Mouse (Mus musculus): Measurements from ENCODE around the gene Ccr7. TPM values are rescaled to one million over a fixed set of nuclear protein-coding genes. Genes with fewer than 3 reads are reported as not detected.
A peak's percentile ranks its signal among the peaks of the same experiment; 100 is the strongest.

Gene Ccr7
- polyA plus RNA-seq, 1 experiment from 2014 or later: 0.23 TPM

- peaks cover 4% of the 10 kb centered on the region; the same call in 1 of the 2 replicates for H3K9me3 ChIP-seq
- peaks cover 62% of the 10 kb centered on the region for H3K4me1 ChIP-seq
- no peak overlapping the region for H3K4me3 ChIP-seq
- H3K36me3 ChIP-seq: no peaks in the 10 kb centered on the region
- 0 out of 2 replicates have a peak overlapping the region, but pooled peaks have one; percentile 21 for H3K27ac ChIP-seq (replicated peaks)
- H3K4me2 ChIP-seq: no peak overlapping the region
- no peak for ATAC-seq (ENCODE audit: extremely low read depth, insufficient number of reproducible peaks, low FRiP score, low TSS enrichment)
- WGBS: 43% methylated on average over 9 of the region's 15 CpGs
- no peak overlapping the region for H3K9ac ChIP-seq
- H3K27me3 ChIP-seq (replicated peaks): no peaks in the 10 kb centered on the region
These were observed 30.8 kb downstream of the Ccr7 start for GRCm38 (mm10) chr11:99123977-99124634.

GRCm38 (mm10) chr11:99122703-99123102, 32.2 kb downstream of the Ccr7 start:
- no peak overlapping the region for H3K4me2 ChIP-seq
- H3K36me3 ChIP-seq: no peaks in the 10 kb centered on the region
- WGBS: 80% methylated on average over 3 of the region's 3 CpGs
- H3K4me3 ChIP-seq: no peak overlapping the region
- ATAC-seq (ENCODE audit: extremely low read depth, insufficient number of reproducible peaks, low FRiP score, low TSS enrichment): no peak
- no peak overlapping the region for H3K9ac ChIP-seq
- H3K27ac ChIP-seq (replicated peaks): peak overlapping the region; percentile 45
- H3K27me3 ChIP-seq (replicated peaks): no peaks in the 10 kb centered on the region
- peaks cover 52% of the 10 kb centered on the region for H3K4me1 ChIP-seq
- peaks cover 8% of the 10 kb centered on the region; the same call in 1 of the 2 replicates for H3K9me3 ChIP-seq

GRCm38 (mm10) chr11:99121218-99121631, 33.7 kb downstream of the Ccr7 start:
- Histone ChIP-seq H3K27ac (replicated peaks) (peak overlapping the region; percentile 83), H3K9me3 (peaks cover 8% of the 10 kb centered on the region; the same call in 1 of the 2 replicates), H3K9ac (peak overlapping the region; percentile 44), H3K4me1 (peaks cover 37% of the 10 kb centered on the region), H3K4me3 (no peak overlapping the region), H3K27me3 (replicated peaks) (no peaks in the 10 kb centered on the region), H3K36me3 (no peaks in the 10 kb centered on the region), H3K4me2 (no peak overlapping the region)
- ATAC-seq (ENCODE audit: extremely low read depth, insufficient number of reproducible peaks, low FRiP score, low TSS enrichment): no peak
- WGBS: 60% methylated on average over 14 of the region's 14 CpGs

- Histone ChIP-seq H3K4me1 (peaks cover 32% of the 10 kb centered on the region), H3K27me3 (replicated peaks) (no peaks in the 10 kb centered on the region), H3K9me3 (peaks cover 8% of the 10 kb centered on the region; the same call in 1 of the 2 replicates), H3K27ac (replicated peaks) (peak overlapping the region; percentile 83), H3K9ac (peak overlapping the region; percentile 44), H3K4me2 (no peak overlapping the region), H3K4me3 (no peak overlapping the region), H3K36me3 (no peaks in the 10 kb centered on the region)
- 51% methylated on average over 20 of the region's 20 CpGs for WGBS
- ATAC-seq (ENCODE audit: extremely low read depth, insufficient number of reproducible peaks, low FRiP score, low TSS enrichment): no peak
These were observed 34.2 kb downstream of the Ccr7 start for GRCm38 (mm10) chr11:99120524-99121217.

- Histone ChIP-seq H3K9ac (no peak overlapping the region), H3K4me2 (no peak overlapping the region), H3K4me3 (no peak overlapping the region), H3K4me1 (peaks cover 18% of the 10 kb centered on the region), H3K9me3 (peaks cover 8% of the 10 kb centered on the region; the same call in 1 of the 2 replicates), H3K27ac (replicated peaks) (no peak overlapping the region), H3K36me3 (no peaks in the 10 kb centered on the region), H3K27me3 (replicated peaks) (no peaks in the 10 kb centered on the region)
- ATAC-seq (ENCODE audit: extremely low read depth, insufficient number of reproducible peaks, low FRiP score, low TSS enrichment): no peak
- whole genome bisulfite sequencing: 90% methylated on average over 7 of the region's 7 CpGs
These were observed 35.9 kb downstream of the Ccr7 start for GRCm38 (mm10) chr11:99118963-99119362.

GRCm38 (mm10) chr11:99118420-99118819, 36.5 kb downstream of the Ccr7 start:
- Histone ChIP-seq H3K9me3 (0 out of 2 replicates have a peak, but pooled peaks cover 4% of the 10 kb centered on the region), H3K36me3 (no peaks in the 10 kb centered on the region), H3K27ac (replicated peaks) (no peak overlapping the region), H3K4me1 (peaks cover 23% of the 10 kb centered on the region), H3K27me3 (replicated peaks) (no peaks in the 10 kb centered on the region), H3K4me3 (no peak overlapping the region), H3K4me2 (no peak overlapping the region), H3K9ac (no peak overlapping the region)
- no peak for ATAC-seq (ENCODE audit: extremely low read depth, insufficient number of reproducible peaks, low FRiP score, low TSS enrichment)
- 100% methylated on average over 1 of the region's 1 CpGs for WGBS

- WGBS: 82% methylated on average over 7 of the region's 7 CpGs
- Histone ChIP-seq H3K9me3 (0 out of 2 replicates have a peak, but pooled peaks cover 4% of the 10 kb centered on the region), H3K4me1 (peaks cover 26% of the 10 kb centered on the region), H3K27me3 (replicated peaks) (no peaks in the 10 kb centered on the region), H3K4me2 (no peak overlapping the region), H3K9ac (no peak overlapping the region), H3K27ac (replicated peaks) (no peak overlapping the region), H3K4me3 (no peak overlapping the region), H3K36me3 (no peaks in the 10 kb centered on the region)
- ATAC-seq (ENCODE audit: extremely low read depth, insufficient number of reproducible peaks, low FRiP score, low TSS enrichment): no peak
These were observed 37.0 kb downstream of the Ccr7 start for GRCm38 (mm10) chr11:99117907-99118306.

- no peak overlapping the region for H3K4me2 ChIP-seq
- no peak overlapping the region for H3K4me3 ChIP-seq
- no peak for ATAC-seq (ENCODE audit: extremely low read depth, insufficient number of reproducible peaks, low FRiP score, low TSS enrichment)
- no peaks in the 10 kb centered on the region for H3K36me3 ChIP-seq
- H3K9ac ChIP-seq: no peak overlapping the region
- WGBS: 64% methylated on average over 6 of the region's 6 CpGs
- H3K27ac ChIP-seq (replicated peaks): no peak overlapping the region
- H3K4me1 ChIP-seq: peaks cover 19% of the 10 kb centered on the region
- H3K27me3 ChIP-seq (replicated peaks): no peaks in the 10 kb centered on the region
- H3K9me3 ChIP-seq: 0 out of 2 replicates have a peak, but pooled peaks cover 4% of the 10 kb centered on the region
These were observed 38.9 kb downstream of the Ccr7 start for GRCm38 (mm10) chr11:99115940-99116339.

GRCm38 (mm10) chr11:99113111-99113510, 41.8 kb downstream of the Ccr7 start:
- Histone ChIP-seq H3K36me3 (no peaks in the 10 kb centered on the region), H3K9ac (no peak overlapping the region), H3K27ac (replicated peaks) (peak overlapping the region; percentile 58), H3K4me3 (no peak overlapping the region), H3K4me1 (peaks cover 18% of the 10 kb centered on the region), H3K4me2 (no peak overlapping the region), H3K27me3 (replicated peaks) (no peaks in the 10 kb centered on the region), H3K9me3 (no peaks in the 10 kb centered on the region)
- 23% methylated on average over 3 of the region's 3 CpGs for WGBS
- no peak for ATAC-seq (ENCODE audit: extremely low read depth, insufficient number of reproducible peaks, low FRiP score, low TSS enrichment)

- ATAC-seq (ENCODE audit: extremely low read depth, insufficient number of reproducible peaks, low FRiP score, low TSS enrichment): no peak
- 50% methylated on average over 5 of the region's 5 CpGs for WGBS
- Histone ChIP-seq H3K9me3 (no peaks in the 10 kb centered on the region), H3K27ac (replicated peaks) (peak overlapping the region; percentile 58), H3K4me3 (no peak overlapping the region), H3K4me2 (no peak overlapping the region), H3K36me3 (no peaks in the 10 kb centered on the region), H3K9ac (0 out of 2 replicates have a peak overlapping the region, but pooled peaks have one; percentile 37), H3K27me3 (replicated peaks) (no peaks in the 10 kb centered on the region), H3K4me1 (peaks cover 18% of the 10 kb centered on the region)
These were observed 42.2 kb downstream of the Ccr7 start for GRCm38 (mm10) chr11:99112700-99113099.

- peaks cover 22% of the 10 kb centered on the region for H3K4me1 ChIP-seq
- 85% methylated on average over 7 of the region's 7 CpGs for WGBS
These were observed 43.2 kb downstream of the Ccr7 start for GRCm38 (mm10) chr11:99111631-99112030.

More at GRCm38 (mm10) chr11:99111631-99112030, 43.2 kb downstream of the Ccr7 start:
- H3K4me2 ChIP-seq: no peak overlapping the region
- H3K36me3 ChIP-seq: no peaks in the 10 kb centered on the region
- no peak overlapping the region for H3K4me3 ChIP-seq
- H3K27me3 ChIP-seq (replicated peaks): no peaks in the 10 kb centered on the region
- no peak overlapping the region for H3K9ac ChIP-seq
- no peaks in the 10 kb centered on the region for H3K9me3 ChIP-seq
- H3K27ac ChIP-seq (replicated peaks): no peak overlapping the region
- ATAC-seq (ENCODE audit: extremely low read depth, insufficient number of reproducible peaks, low FRiP score, low TSS enrichment): no peak
